Mouse (Mus musculus) CH12.LX (cell line): ENCODE measurements around the gene Gm9195. TPM values are rescaled to one million over a fixed set of nuclear protein-coding genes. Genes with fewer than 3 reads are reported as not detected.

Experiments used
- DNase-seq: peaks from one replicate; pipeline ENCODE4 v3.0.0-alpha.2; 2013; ENCODE audit errors: extremely low read depth
- H3K27ac ChIP-seq: 2 replicates; pipeline ENCODE4 v1.5.1; 2012; ENCODE audit warnings: low read depth, mild to moderate bottlenecking, control low read depth, moderate library complexity; ENCODE audit not compliant: insufficient read depth
- H3K27me3 ChIP-seq: replicated peaks from 2 replicates; pipeline ENCODE3; 2012; ENCODE audit warnings: inconsistent platforms
- H3K36me3 ChIP-seq, 2 experiments: replicated peaks in 1 of 2; 2 replicates each; pipeline versions ENCODE3 to v1.6.1; 2012; ENCODE audit warnings: inconsistent platforms in 1 of 2, low read length in 1 of 2, mild to moderate bottlenecking in 1 of 2, mixed read lengths in 1 of 2, moderate library complexity in 1 of 2; ENCODE audit not compliant: control insufficient read depth in 1 of 2, insufficient read depth in 1 of 2
- H3K4me1 ChIP-seq, 2 experiments: 2 replicates each; pipeline ENCODE4 v1.6.1; 2012; ENCODE audit warnings: inconsistent platforms in 1 of 2, moderate library complexity in 1 of 2; ENCODE audit not compliant: insufficient read depth in 2 of 2, control insufficient read depth in 1 of 2
- H3K4me2 ChIP-seq: 2 replicates; pipeline ENCODE4 v1.6.1; 2012; ENCODE audit warnings: low read depth, mild to moderate bottlenecking, control low read depth; ENCODE audit not compliant: poor library complexity, insufficient read depth, severe bottlenecking
- H3K4me3 ChIP-seq, 3 experiments: fragments of 150-350 bp in 1 of 3; sonication (generic) in 1 of 3; replicated peaks in 1 of 3; 2 replicates each; pipeline versions ENCODE3 to v1.5.1; 2011 to 2012; ENCODE audit warnings: low read depth in 2 of 3, low read length in 2 of 3, mild to moderate bottlenecking in 2 of 3, moderate library complexity in 2 of 3, control low read depth in 1 of 3, improper control_type of control experiment in 1 of 3, inconsistent platforms in 1 of 3, mixed read lengths in 1 of 3; ENCODE audit not compliant: poor library complexity in 1 of 3
- H3K79me2 ChIP-seq: replicated peaks from 2 replicates; pipeline ENCODE4 v1.6.1; 2012; ENCODE audit warnings: mild to moderate bottlenecking, moderate library complexity; ENCODE audit not compliant: control insufficient read depth, poor library complexity, insufficient read depth, severe bottlenecking; ENCODE audit errors: extremely low read depth
- H3K9ac ChIP-seq: 2 replicates; pipeline ENCODE4 v1.6.1; 2012; ENCODE audit warnings: low read depth, mild to moderate bottlenecking, control low read depth, moderate library complexity; ENCODE audit not compliant: insufficient read depth
- H3K9me3 ChIP-seq: replicated peaks from 2 replicates; pipeline ENCODE3; 2012; ENCODE audit warnings: low read length, inconsistent platforms, mixed read lengths
- CHD2 ChIP-seq: IDR thresholded peaks from 2 replicates; pipeline ENCODE4 v1.6.1; 2011; ENCODE audit warnings: low read length, improper control_type of control experiment
- ELF1 ChIP-seq: IDR thresholded peaks from 2 replicates; pipeline ENCODE4 v1.6.1; 2014; ENCODE audit warnings: low read depth, mild to moderate bottlenecking, inconsistent platforms, low read length, improper control_type of control experiment
- ETS1 ChIP-seq: conservative IDR thresholded peaks from 2 replicates; pipeline ENCODE4 v1.6.1; 2012; ENCODE audit warnings: low read depth, mild to moderate bottlenecking, inconsistent platforms, low read length, improper control_type of control experiment, moderate library complexity
- GABPA ChIP-seq: IDR thresholded peaks from 2 replicates; pipeline ENCODE4 v1.6.1; 2012; ENCODE audit warnings: low read depth, low read length, improper control_type of control experiment, inconsistent platforms; ENCODE audit not compliant: insufficient replicate concordance
- JUN ChIP-seq: IDR thresholded peaks from 2 replicates; pipeline ENCODE4 v1.6.1; 2011; ENCODE audit warnings: low read depth, mild to moderate bottlenecking, low read length, improper control_type of control experiment, moderate library complexity; ENCODE audit not compliant: insufficient read depth
- JUND ChIP-seq: conservative IDR thresholded peaks from 2 replicates; pipeline ENCODE4 v1.6.1; 2011; ENCODE audit warnings: low read depth, low read length, improper control_type of control experiment
- MAX ChIP-seq: IDR thresholded peaks from 2 replicates; pipeline ENCODE4 v1.6.1; 2011; ENCODE audit warnings: low read length, improper control_type of control experiment
- MAZ ChIP-seq: IDR thresholded peaks from 2 replicates; pipeline ENCODE4 v1.6.1; 2012; ENCODE audit warnings: low read depth, mild to moderate bottlenecking, inconsistent platforms, low read length, improper control_type of control experiment, moderate library complexity
- MEF2A ChIP-seq: IDR thresholded peaks from 2 replicates; pipeline ENCODE4 v1.6.1; 2014; ENCODE audit warnings: low read depth, mild to moderate bottlenecking, inconsistent platforms, low read length, improper control_type of control experiment, borderline replicate concordance
- MYC ChIP-seq: IDR thresholded peaks from 2 replicates; pipeline ENCODE4 v1.6.1; 2011; ENCODE audit warnings: low read depth, mild to moderate bottlenecking, improper control_type of control experiment, low read length
- NELFE ChIP-seq: IDR thresholded peaks from 2 replicates; pipeline ENCODE4 v1.6.1; 2011; ENCODE audit warnings: low read depth, low read length, improper control_type of control experiment
- NRF1 ChIP-seq: IDR thresholded peaks from 2 replicates; pipeline ENCODE4 v1.6.1; 2014; ENCODE audit warnings: low read depth, mild to moderate bottlenecking, inconsistent platforms, low read length, improper control_type of control experiment, moderate library complexity
- PAX5 ChIP-seq: IDR thresholded peaks from 2 replicates; pipeline ENCODE4 v1.6.1; 2012; ENCODE audit warnings: low read length, inconsistent platforms, mixed read lengths
- POLR2A ChIP-seq: IDR thresholded peaks from 2 replicates; pipeline ENCODE4 v1.6.1; 2011; ENCODE audit warnings: low read depth, mild to moderate bottlenecking, improper control_type of control experiment, low read length
- POLR2AphosphoS2 ChIP-seq: IDR thresholded peaks from 2 replicates; pipeline ENCODE4 v1.6.1; 2011; ENCODE audit warnings: low read depth, low read length, improper control_type of control experiment
- RCOR1 ChIP-seq: conservative IDR thresholded peaks from 2 replicates; pipeline ENCODE4 v1.6.1; 2012; ENCODE audit warnings: low read depth, mild to moderate bottlenecking, inconsistent platforms, low read length, improper control_type of control experiment
- SIN3A ChIP-seq: IDR thresholded peaks from 2 replicates; pipeline ENCODE4 v1.6.1; 2012; ENCODE audit warnings: low read length, improper control_type of control experiment, inconsistent platforms
- SMC3 ChIP-seq: IDR thresholded peaks from 2 replicates; pipeline ENCODE4 v1.6.1; 2011; ENCODE audit warnings: low read depth, low read length, improper control_type of control experiment
- TBP ChIP-seq: conservative IDR thresholded peaks from 2 replicates; pipeline ENCODE4 v1.6.1; 2011; ENCODE audit warnings: low read depth, low read length, improper control_type of control experiment
- TCF12 ChIP-seq: IDR thresholded peaks from 2 replicates; pipeline ENCODE4 v1.6.1; 2014; ENCODE audit warnings: low read depth, mild to moderate bottlenecking, inconsistent platforms, low read length, improper control_type of control experiment
- UBTF ChIP-seq: IDR thresholded peaks from 2 replicates; pipeline ENCODE4 v1.6.1; 2012; ENCODE audit warnings: low read depth, mild to moderate bottlenecking, inconsistent platforms, low read length, improper control_type of control experiment, moderate library complexity
- USF1 ChIP-seq: IDR thresholded peaks from 2 replicates; pipeline ENCODE4 v1.6.1; 2014; ENCODE audit warnings: low read depth, mild to moderate bottlenecking, inconsistent platforms, low read length, improper control_type of control experiment
- ZC3H11A ChIP-seq: IDR thresholded peaks from 2 replicates; pipeline ENCODE4 v1.6.1; 2012; ENCODE audit warnings: low read depth, mild to moderate bottlenecking, inconsistent platforms, low read length, improper control_type of control experiment
- ZKSCAN1 ChIP-seq: IDR thresholded peaks from 2 replicates; pipeline ENCODE4 v1.6.1; 2012; ENCODE audit warnings: low read depth, inconsistent platforms, low read length, improper control_type of control experiment, borderline replicate concordance
- ZMIZ1 ChIP-seq: IDR thresholded peaks from 2 replicates; pipeline ENCODE4 v1.6.1; 2012; ENCODE audit warnings: low read depth, mild to moderate bottlenecking, inconsistent platforms, low read length, improper control_type of control experiment
- dilution Hi-C: fragments of 300-500 bp; cut with MboI; formaldehyde crosslinking; loops from 2 replicates; pipeline ENCODE4 v1.14.3; 2020; ENCODE audit warnings: low sequenced_read_pairs; ENCODE audit not compliant: extremely low pct_unique_long_range_greater_than_20kb, extremely low pct_ligation_motif_present
- in situ Hi-C: fragments of 300-500 bp; cut with MboI; formaldehyde crosslinking; loops from 3 replicates; pipeline ENCODE4 v1.14.3; 2019; ENCODE audit warnings: low sequenced_read_pairs, low pct_ligation_motif_present, low pct_unique_long_range_greater_than_20kb, mixed read lengths
- polyA plus RNA-seq: library from polyadenylated mRNA; unstranded; fragments of >175 nt; gene quantifications from 2 replicates; pipeline ENCODE4 v1.2.1, GENCODE M21; 2012; ENCODE audit warnings: low read depth; ENCODE audit not compliant: insufficient read length
- total RNA-seq, 2 experiments: library from RNA; depleted of rRNA; stranded (reverse); fragments of 300-350 nt in 1 of 2; fragments of >200 nt in 1 of 2; gene quantifications; 2 replicates each; pipeline ENCODE4 v1.2.3; 2012 to 2014

Gm9195 gene
- total and polyA plus RNA-seq, 3 experiments = 1.1 to 6.0 (median 2.2) TPM

DNA sequence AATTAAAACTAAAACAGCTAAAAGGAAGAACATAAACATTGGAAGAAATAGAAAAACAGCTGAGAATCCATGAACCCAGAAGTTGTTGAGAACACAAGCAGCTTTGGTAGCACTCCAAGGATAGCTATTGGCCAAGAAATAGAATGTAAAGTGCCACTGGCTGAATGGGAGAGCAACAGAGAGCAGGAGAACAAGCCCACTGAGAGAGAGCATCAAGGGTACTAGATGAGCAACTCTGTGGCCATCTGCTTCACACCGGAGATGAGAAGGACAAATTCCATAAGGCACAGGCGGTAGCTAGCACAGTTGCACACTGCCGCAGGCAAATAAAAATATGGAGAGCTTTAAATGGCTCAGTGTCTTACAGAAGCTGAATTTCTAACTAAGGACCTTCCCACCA is 1.3 kb downstream of the Gm9195 start:
- Histone ChIP-seq H3K4me3 (no peak overlapping the region), H3K27ac (no peak overlapping the region), H3K36me3 (no peaks in the 10 kb centered on the region), H3K4me2 (no peak overlapping the region), H3K9me3 (no peaks in the 10 kb centered on the region), H3K4me1 (peaks cover under 1 to 2% of the 10 kb centered on the region in 2 experiments; a peak in 3 of 4 replicates), H3K79me2 (no peaks in the 10 kb centered on the region), H3K9ac (no peak overlapping the region), H3K27me3 (no peaks in the 10 kb centered on the region)
- DNase-seq = no peak
- dilution Hi-C loops = no loop called here
- in situ Hi-C loops = no loop called here
- TF ChIP-seq POLR2A = no peak
- no peak for TF ChIP-seq TBP
- no peak for TF ChIP-seq USF1
- no peak for TF ChIP-seq GABPA
- no peak for TF ChIP-seq TCF12
- TF ChIP-seq CHD2 = no peak
- TF ChIP-seq UBTF = no peak
- no peak for TF ChIP-seq ETS1
- no peak for TF ChIP-seq NRF1
- no peak for TF ChIP-seq POLR2AphosphoS2

DNA sequence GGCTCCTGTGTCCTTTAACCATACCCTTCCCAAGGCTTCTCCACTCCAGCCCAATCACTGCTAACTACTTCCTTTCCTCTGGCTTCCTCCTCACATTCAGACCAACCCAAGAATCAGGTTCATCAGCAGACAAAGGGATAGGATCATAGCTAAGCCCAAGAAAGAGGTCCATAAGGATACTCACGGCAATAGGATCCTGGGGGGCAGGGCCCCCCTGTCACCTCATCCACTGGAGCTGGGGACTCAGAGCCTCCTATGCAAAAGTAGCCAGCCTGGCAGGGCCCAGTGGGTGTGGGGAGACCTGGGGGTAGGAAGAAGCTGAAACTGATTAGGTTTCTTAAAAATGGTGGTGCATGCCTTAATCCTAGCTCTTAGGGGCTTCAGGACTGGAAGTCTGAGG is 17.1 kb downstream of the Gm9195 start:
- no peaks in the 10 kb centered on the region for H3K79me2 ChIP-seq
- dilution Hi-C loops = no loop called here
- H3K27me3 ChIP-seq = peaks cover 4% of the 10 kb centered on the region
- peaks cover 3% of the 10 kb centered on the region for H3K9me3 ChIP-seq
- TF ChIP-seq JUND = no peak
- no peak for TF ChIP-seq GABPA
- TF ChIP-seq SIN3A = no peak
- TF ChIP-seq MEF2A = no peak
- no peak for TF ChIP-seq ZKSCAN1
- TF ChIP-seq SMC3 = no peak
- no peak for TF ChIP-seq MAZ
- no peak for TF ChIP-seq NELFE
- no peak for TF ChIP-seq ELF1
- TF ChIP-seq JUN = no peak
- TF ChIP-seq MYC = no peak
- no peak for TF ChIP-seq TCF12
- no peak for TF ChIP-seq MAX
- no peak for TF ChIP-seq RCOR1
- no peak for TF ChIP-seq ZMIZ1
- no peak for TF ChIP-seq PAX5
- no peak for TF ChIP-seq ZC3H11A
- no peak for TF ChIP-seq UBTF
- H3K4me1 ChIP-seq = peaks cover 0 to 2% of the 10 kb centered on the region in 2 experiments; a peak in 1 of 4 replicates
- in situ Hi-C loops = no loop called here
- H3K4me2 ChIP-seq = no peak overlapping the region
- H3K36me3 ChIP-seq = no peaks in the 10 kb centered on the region
- no peak for DNase-seq
- no peak overlapping the region for H3K9ac ChIP-seq
- no peak overlapping the region for H3K27ac ChIP-seq
- H3K4me3 ChIP-seq = no peak overlapping the region
